Mouse (Mus musculus) stomach, embryonic 14.5 days (tissue): ENCODE measurements around the gene Nprl3. TPM values are rescaled to one million over a fixed set of nuclear protein-coding genes. Genes with fewer than 3 reads are reported as not detected.

Experiments used
- ATAC-seq: fragments of 200-750 bp; cut with Nextera tagmentation; 2 replicates; pipeline ENCODE4 v1.8.0; 2017; ENCODE audit warnings: low read depth, moderate TSS enrichment; ENCODE audit not compliant: insufficient number of reproducible peaks, insufficient read depth, low FRiP score
- H3K27ac ChIP-seq: fragments of 300-500 bp; sonication (generic); 2 replicates; pipeline ENCODE4 v1.5.1; 2014; ENCODE audit warnings: mild to moderate bottlenecking, low read length, moderate library complexity, mixed read lengths
- H3K27me3 ChIP-seq: fragments of 300-500 bp; sonication (generic); 2 replicates; pipeline ENCODE4 v1.6.1; 2014; ENCODE audit warnings: low read length, control low read depth, mixed read lengths; ENCODE audit not compliant: control insufficient read depth, insufficient read depth
- H3K36me3 ChIP-seq: fragments of 300-500 bp; sonication (generic); 2 replicates; pipeline ENCODE4 v1.6.1; 2014; ENCODE audit warnings: mild to moderate bottlenecking, control low read depth, low read length, moderate library complexity, mixed read lengths; ENCODE audit not compliant: control insufficient read depth, insufficient read depth
- H3K4me1 ChIP-seq: fragments of 300-500 bp; sonication (generic); 2 replicates; pipeline ENCODE4 v1.6.1; 2014; ENCODE audit warnings: low read length, control low read depth, mixed read lengths; ENCODE audit not compliant: control insufficient read depth, insufficient read depth
- H3K4me2 ChIP-seq: fragments of 300-500 bp; sonication (generic); replicated peaks from 2 replicates; pipeline ENCODE4 v1.6.1; 2014; ENCODE audit warnings: low read depth, low read length, control low read depth
- H3K4me3 ChIP-seq: fragments of 300-500 bp; sonication (generic); 2 replicates; pipeline ENCODE4 v1.5.1; 2014; ENCODE audit warnings: low read depth, low read length, control low read depth
- H3K9ac ChIP-seq: fragments of 300-500 bp; sonication (generic); replicated peaks from 2 replicates; pipeline ENCODE4 v1.6.1; 2014; ENCODE audit warnings: low read depth, mild to moderate bottlenecking, control low read depth, low read length, moderate library complexity, mixed read lengths
- H3K9me3 ChIP-seq: fragments of 300-500 bp; sonication (generic); 2 replicates; pipeline ENCODE4 v1.6.1; 2016; ENCODE audit warnings: low read depth, low read length, control low read depth; ENCODE audit not compliant: control insufficient read depth
- WGBS: fragments of 180-500 bp; shearing (Covaris S2); extraction: QIAGEN DNeasy Blood & Tissue Kit; methylation state at CpG from one replicate; pipeline ENCODE4 v1.1.7; 2014; 5-methylcytosine and 5-hydroxymethylcytosine counted together
- polyA plus RNA-seq: library from polyadenylated mRNA; unstranded; fragments of >200 nt; fragmentation: Nextera tagmentation; extraction: Ambion mirVana; gene quantifications from 2 replicates; pipeline ENCODE4 v1.2.1, GENCODE M21; 2014

Gene Nprl3
- polyA plus RNA-seq, 1 experiment from 2014 or later = 41.0 TPM

GRCm38 (mm10) chr11:32190119-32190518 lies 77.4 kb downstream of the Nprl3 start:
- Histone ChIP-seq H3K27me3 (no peaks in the 10 kb centered on the region), H3K36me3 (no peaks in the 10 kb centered on the region), H3K9me3 (no peaks in the 10 kb centered on the region), H3K4me3 (no peak overlapping the region), H3K4me1 (no peaks in the 10 kb centered on the region), H3K4me2 (no peak overlapping the region), H3K9ac (no peak overlapping the region), H3K27ac (no peak overlapping the region)
- 84% methylated on average over 9 of the region's 9 CpGs for WGBS
- ATAC-seq = no peak

DNA sequence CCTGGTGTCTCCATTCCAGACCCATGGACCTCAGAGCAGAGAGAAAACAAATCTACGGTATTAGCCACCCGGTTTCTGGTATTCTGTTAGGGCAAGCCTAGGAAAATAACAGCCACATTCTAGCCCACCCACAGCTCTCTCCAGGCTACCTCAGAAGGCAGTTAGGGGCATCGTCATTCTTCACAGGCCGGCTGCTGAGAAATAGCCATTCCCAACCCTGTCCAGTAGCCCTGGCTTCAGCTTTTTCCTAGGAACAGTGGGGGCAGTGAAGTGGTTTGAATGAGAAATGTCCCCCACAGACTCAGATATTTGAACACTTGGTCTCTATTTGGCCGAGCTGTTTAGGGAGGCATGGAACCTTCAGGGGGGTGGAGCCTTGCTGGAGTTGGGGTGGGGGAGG lies 78.1 kb downstream of the Nprl3 start:
- no peak overlapping the region for H3K9ac ChIP-seq
- H3K9me3 ChIP-seq = no peaks in the 10 kb centered on the region
- no peaks in the 10 kb centered on the region for H3K4me1 ChIP-seq
- H3K4me2 ChIP-seq = no peak overlapping the region
- 68% methylated on average over 5 of the region's 5 CpGs for WGBS
- H3K4me3 ChIP-seq = no peak overlapping the region
- no peak overlapping the region for H3K27ac ChIP-seq
- no peaks in the 10 kb centered on the region for H3K27me3 ChIP-seq
- ATAC-seq = no peak
- no peaks in the 10 kb centered on the region for H3K36me3 ChIP-seq

GRCm38 (mm10) chr11:32188881-32189280 lies 78.6 kb downstream of the Nprl3 start:
- Histone ChIP-seq H3K4me2 (no peak overlapping the region), H3K4me3 (no peak overlapping the region), H3K4me1 (no peaks in the 10 kb centered on the region), H3K27me3 (no peaks in the 10 kb centered on the region), H3K27ac (no peak overlapping the region), H3K9ac (no peak overlapping the region), H3K9me3 (no peaks in the 10 kb centered on the region), H3K36me3 (no peaks in the 10 kb centered on the region)
- ATAC-seq = no peak
- 83% methylated on average over 12 of the region's 12 CpGs for WGBS

DNA sequence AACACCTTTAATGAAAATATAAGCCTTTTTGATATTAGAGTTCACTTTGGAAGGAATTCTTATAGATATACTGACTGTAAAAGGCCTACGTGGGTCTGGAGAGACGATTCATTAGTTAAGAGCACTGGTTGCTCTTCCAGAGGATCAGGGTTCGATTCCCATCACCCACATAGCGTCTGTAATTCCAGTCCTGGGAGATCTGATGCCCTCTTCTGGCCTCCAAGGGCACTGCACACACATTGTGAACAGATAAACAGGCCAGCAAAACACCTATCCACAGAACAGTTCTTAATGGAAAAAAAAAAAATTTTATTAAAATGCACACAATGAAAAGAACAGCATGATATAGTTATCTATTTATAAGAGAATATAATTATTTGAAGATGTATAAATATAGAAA lies 80.3 kb downstream of the Nprl3 start:
- H3K9ac ChIP-seq = no peak overlapping the region
- WGBS = 86% methylated on average over 4 of the region's 4 CpGs
- ATAC-seq = no peak
- H3K27me3 ChIP-seq = no peaks in the 10 kb centered on the region
- H3K9me3 ChIP-seq = no peaks in the 10 kb centered on the region
- H3K4me2 ChIP-seq = no peak overlapping the region
- no peaks in the 10 kb centered on the region for H3K4me1 ChIP-seq
- H3K36me3 ChIP-seq = no peaks in the 10 kb centered on the region
- H3K4me3 ChIP-seq = no peak overlapping the region
- H3K27ac ChIP-seq = no peak overlapping the region

GRCm38 (mm10) chr11:32186031-32186430 lies 81.5 kb downstream of the Nprl3 start:
- H3K27ac ChIP-seq = no peak overlapping the region
- WGBS = 76% methylated on average over 3 of the region's 3 CpGs
- H3K9ac ChIP-seq = no peak overlapping the region

DNA sequence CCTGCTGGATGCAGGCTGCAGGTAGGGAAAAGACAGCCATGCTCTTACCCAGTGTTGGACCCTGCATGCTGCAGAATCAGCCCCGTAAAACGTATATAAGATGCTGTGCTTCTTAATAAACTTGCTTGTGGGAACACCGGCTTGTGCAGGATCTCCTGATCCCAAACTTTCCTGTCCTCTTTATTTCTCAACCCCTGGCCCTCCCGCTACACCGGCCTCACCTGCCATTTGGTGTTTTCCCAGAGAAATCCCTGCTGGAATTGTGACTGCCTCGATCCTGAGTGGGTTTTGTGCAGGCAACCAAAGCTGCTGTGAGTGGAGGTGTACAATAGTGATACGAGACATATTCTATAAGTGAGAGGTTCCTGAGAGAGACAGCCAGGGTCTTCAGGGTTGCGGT lies 83.0 kb downstream of the Nprl3 start:
- no peak overlapping the region for H3K27ac ChIP-seq
- no peaks in the 10 kb centered on the region for H3K36me3 ChIP-seq
- no peak overlapping the region for H3K4me2 ChIP-seq
- 87% methylated on average over 8 of the region's 8 CpGs for WGBS
- H3K4me1 ChIP-seq = no peaks in the 10 kb centered on the region
- H3K9ac ChIP-seq = no peak overlapping the region
- H3K27me3 ChIP-seq = no peaks in the 10 kb centered on the region
- no peaks in the 10 kb centered on the region for H3K9me3 ChIP-seq
- no peak overlapping the region for H3K4me3 ChIP-seq
- no peak for ATAC-seq

More at GRCm38 (mm10) chr11:32186031-32186430, 81.5 kb downstream of the Nprl3 start:
- Histone ChIP-seq H3K4me2 (no peak overlapping the region), H3K36me3 (no peaks in the 10 kb centered on the region), H3K4me3 (no peak overlapping the region), H3K9me3 (no peaks in the 10 kb centered on the region), H3K27me3 (no peaks in the 10 kb centered on the region), H3K4me1 (no peaks in the 10 kb centered on the region)
- no peak for ATAC-seq

DNA sequence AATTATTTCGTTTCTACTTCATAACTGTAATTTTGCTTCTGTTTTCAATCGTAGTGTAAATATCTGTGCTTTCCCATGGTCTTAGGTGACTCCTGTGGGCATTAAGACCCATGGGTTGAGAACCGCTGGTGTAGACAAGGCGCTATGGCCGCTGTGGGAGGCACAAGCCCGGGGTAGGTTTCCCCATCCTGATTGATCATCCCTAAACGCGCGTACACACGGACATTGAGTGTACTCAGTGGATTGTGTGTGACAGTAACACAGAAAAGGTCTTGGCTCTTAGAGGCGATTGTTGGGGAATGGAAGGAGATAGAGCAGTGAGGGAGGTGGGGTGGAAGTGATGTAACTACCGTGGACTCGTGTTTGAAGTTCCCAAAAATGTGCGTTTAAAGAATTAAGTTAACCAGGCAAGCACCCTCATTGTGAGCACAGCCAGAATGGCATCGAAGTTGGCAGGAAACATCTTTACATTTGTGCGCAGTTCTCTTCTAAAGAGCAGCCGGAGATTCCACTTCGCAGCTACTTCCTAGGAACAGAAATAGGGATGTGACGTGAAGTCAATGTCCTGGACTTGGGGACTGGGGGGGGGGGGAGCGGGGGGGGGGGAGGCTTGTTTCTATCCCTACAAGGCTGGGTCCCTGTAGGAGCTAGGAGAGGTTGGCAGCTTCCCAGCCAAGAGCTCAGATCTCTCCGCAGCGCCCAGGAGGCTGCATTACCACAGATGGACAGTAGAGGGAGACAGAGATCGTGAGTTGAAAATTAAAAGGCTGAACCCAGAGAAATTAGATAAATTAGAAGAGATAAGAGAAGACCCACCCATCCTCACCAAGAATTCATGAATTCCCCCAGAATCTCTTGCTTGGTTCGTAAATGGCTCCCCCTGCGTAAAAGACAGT lies 85.3 kb downstream of the Nprl3 start:
- Histone ChIP-seq H3K9ac (no peak overlapping the region), H3K9me3 (no peaks in the 10 kb centered on the region), H3K36me3 (no peaks in the 10 kb centered on the region), H3K4me2 (no peak overlapping the region), H3K4me3 (no peak overlapping the region), H3K4me1 (no peaks in the 10 kb centered on the region), H3K27ac (no peak overlapping the region), H3K27me3 (no peaks in the 10 kb centered on the region)
- no peak for ATAC-seq
- WGBS = 45% methylated on average over 24 of the region's 25 CpGs

GRCm38 (mm10) chr11:32181246-32181645 lies 86.3 kb downstream of the Nprl3 start:
- H3K4me2 ChIP-seq = no peak overlapping the region
- H3K4me1 ChIP-seq = no peaks in the 10 kb centered on the region
- ATAC-seq = no peak
- WGBS = 85% methylated on average over 4 of the region's 4 CpGs
- H3K4me3 ChIP-seq = no peak overlapping the region
- no peaks in the 10 kb centered on the region for H3K27me3 ChIP-seq
- H3K27ac ChIP-seq = no peak overlapping the region
- H3K9me3 ChIP-seq = no peaks in the 10 kb centered on the region
- H3K9ac ChIP-seq = no peak overlapping the region
- no peaks in the 10 kb centered on the region for H3K36me3 ChIP-seq

- Histone ChIP-seq H3K4me2 (no peak overlapping the region), H3K27me3 (no peaks in the 10 kb centered on the region), H3K36me3 (no peaks in the 10 kb centered on the region), H3K9me3 (no peaks in the 10 kb centered on the region), H3K4me1 (no peaks in the 10 kb centered on the region), H3K9ac (no peak overlapping the region), H3K4me3 (no peak overlapping the region), H3K27ac (no peak overlapping the region)
- 65% methylated on average over 1 of the region's 1 CpGs for whole genome bisulfite sequencing
- ATAC-seq = no peak
Observed at GRCm38 (mm10) chr11:32178506-32178905, 89.0 kb downstream of the Nprl3 start.
